Comparison of ENCODE assay signal across 18 mouse cellular contexts in the genomic region with DNA sequence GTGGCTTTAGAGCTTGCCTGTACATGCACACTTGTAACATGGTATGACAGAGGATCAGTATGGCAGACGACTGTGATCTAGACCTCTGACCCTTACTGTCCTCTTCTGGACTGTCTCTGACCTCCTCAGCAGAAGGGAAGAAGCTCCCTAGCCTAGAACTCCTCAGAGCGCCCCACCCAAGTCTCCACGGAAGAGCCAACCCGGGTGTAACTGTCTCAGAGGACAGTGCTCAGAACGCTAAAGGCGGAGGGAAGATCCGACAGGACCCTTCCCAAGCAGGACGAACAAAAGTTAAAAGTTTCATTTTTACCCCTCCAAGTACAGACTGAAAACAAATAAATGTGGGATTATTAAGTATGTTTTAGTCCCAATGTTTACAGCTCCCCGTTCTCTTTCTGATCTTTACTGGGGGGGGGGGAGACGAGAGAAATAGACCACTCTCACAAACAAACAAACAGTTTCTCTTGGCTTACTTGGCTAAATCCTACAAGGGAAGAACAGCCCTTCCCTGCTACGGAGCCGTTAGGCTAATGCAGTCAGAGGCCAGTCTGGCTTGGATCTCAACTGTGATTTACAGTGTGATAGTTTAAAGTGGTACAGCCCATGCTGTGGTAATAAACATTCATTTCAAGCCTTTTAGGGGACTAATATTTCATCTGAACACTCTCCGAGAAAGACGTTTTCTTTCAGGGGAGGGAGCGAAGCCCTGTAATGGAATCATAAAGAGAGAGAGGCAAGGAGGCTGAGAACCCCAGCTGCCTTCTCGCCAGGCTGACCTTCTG.
DNase-seq lines count a peak whose midpoint lies in the region; ATAC-seq lines count a peak whose summit lies in the region.
"Had no signal": no experiment of that assay in that cellular context is flagged by ENCODE, and none has a peak within 500 bp of the region (broad histone marks: within the 10 kb centered on the region; RNA-seq: fewer than 3 reads in every experiment).

No protein-coding gene starts in this region.

- peak; percentile 63 for ATAC-seq in neural tube, embryonic 13.5 days (ENCODE audit: low read depth)
- ATAC-seq: forebrain, embryonic 16.5 days had no signal

- 49% methylated on average over 16 of the region's 16 CpGs for WGBS in neural tube, embryonic 13.5 days

- peaks cover 21% of the 10 kb centered on the region for H3K4me1 ChIP-seq in neural tube, embryonic 13.5 days (replicated peaks)
- H3K4me1 ChIP-seq: hindbrain, embryonic 12.5 days; midbrain, embryonic 10.5 days had no signal

- H3K27ac ChIP-seq in neural tube, embryonic 13.5 days (replicated peaks) = peak overlapping the region; percentile 49
- H3K27ac ChIP-seq: hindbrain, embryonic 12.5 days; left cerebral cortex, adult 2 months; liver, embryonic 14.5 days; midbrain, embryonic 10.5 days had no signal

- no peak overlapping the region for H3K9ac ChIP-seq in neural tube, embryonic 13.5 days
- H3K9ac ChIP-seq: heart, embryonic 12.5 days; hindbrain, embryonic 12.5 days; liver, embryonic 14.5 days had no signal

- no peaks in the 10 kb centered on the region for H3K27me3 ChIP-seq in neural tube, embryonic 13.5 days
- H3K27me3 ChIP-seq: heart, embryonic 12.5 days; hindbrain, embryonic 12.5 days had no signal

- peak; percentile 46 for DNase-seq in heart, adult 11 months
- DNase-seq in heart, postnatal 14 days = no peak
- peak; percentile 30 to 44 for DNase-seq in kidney, postnatal 4 days
- DNase-seq in kidney, adult 11 months = no peak
- peak; percentile 36 for DNase-seq in embryo, embryonic 11.5 days (ENCODE audit: low read depth, low spot score)
- no peak for DNase-seq in cerebellum, postnatal 25 days
- DNase-seq in adrenal gland, postnatal 25 days = no peak
- DNase-seq: adrenal gland, postnatal 14 days; cerebellum, postnatal 36 days; gastrocnemius, postnatal 14 days; retina, postnatal 1 day had no signal

- no peaks in the 10 kb centered on the region for H3K36me3 ChIP-seq in neural tube, embryonic 13.5 days

- intact Hi-C loops in heart, postnatal 14 days (cut with DNase I) = no loop called here

- H3K4me2 ChIP-seq in neural tube, embryonic 13.5 days = no peak overlapping the region
- H3K4me2 ChIP-seq: heart, embryonic 12.5 days; hindbrain, embryonic 12.5 days had no signal

- H3K9me3 ChIP-seq in neural tube, embryonic 13.5 days = no peaks in the 10 kb centered on the region
- H3K9me3 ChIP-seq: heart, embryonic 12.5 days; hindbrain, embryonic 12.5 days; midbrain, embryonic 10.5 days had no signal

- H3K4me3 ChIP-seq in neural tube, embryonic 13.5 days = no peak overlapping the region
- H3K4me3 ChIP-seq: heart, embryonic 12.5 days; hindbrain, embryonic 12.5 days; left cerebral cortex, adult 2 months; midbrain, embryonic 10.5 days had no signal

Comparison
In these comparisons a context has a peak if more than half of its experiments do, and no peak if none do; other contexts are left out.
1. DNase-seq: peak in heart, adult 11 months (single experiment), kidney, postnatal 4 days (2 of 2) and embryo, embryonic 11.5 days (single experiment); none in heart, postnatal 14 days (0 of 2), kidney, adult 11 months (single experiment), cerebellum, postnatal 25 days (0 of 2) and adrenal gland, postnatal 25 days (single experiment).